Mouse (Mus musculus) midbrain, embryonic 11.5 days (tissue): ENCODE results near the gene Zbtb32. TPM values are rescaled to one million over a fixed set of nuclear protein-coding genes. Genes with fewer than 3 reads are reported as not detected.
A peak's percentile ranks its signal among the peaks of the same experiment; 100 is the strongest.

Source experiments
- ATAC-seq: fragments of 200-750 bp; cut with Nextera tagmentation; 2 replicates; pipeline ENCODE4 v1.8.0; 2017; ENCODE audit warnings: moderate TSS enrichment, moderate library complexity; ENCODE audit not compliant: low FRiP score
- DNase-seq: peaks from one replicate; pipeline ENCODE4 v3.0.0; 2015; ENCODE audit warnings: low spot score; ENCODE audit errors: missing footprints
- H3K27ac ChIP-seq: fragments of 300-500 bp; sonication (generic); 2 replicates; pipeline ENCODE4 v1.5.1; 2014; ENCODE audit warnings: low read depth, low read length
- H3K27me3 ChIP-seq: fragments of 300-500 bp; sonication (generic); 2 replicates; pipeline ENCODE4 v1.6.1; 2014; ENCODE audit warnings: mild to moderate bottlenecking, low read length, moderate library complexity, mixed read lengths; ENCODE audit not compliant: control insufficient read depth, insufficient read depth
- H3K36me3 ChIP-seq: fragments of 300-500 bp; sonication (generic); 2 replicates; pipeline ENCODE4 v1.6.1; 2014; ENCODE audit warnings: mild to moderate bottlenecking, low read length, moderate library complexity, mixed read lengths; ENCODE audit not compliant: control insufficient read depth, insufficient read depth
- H3K4me1 ChIP-seq: fragments of 300-500 bp; sonication (generic); 2 replicates; pipeline ENCODE4 v1.6.1; 2014; ENCODE audit warnings: low read length; ENCODE audit not compliant: control insufficient read depth, insufficient read depth
- H3K4me2 ChIP-seq: fragments of 300-500 bp; sonication (generic); 2 replicates; pipeline ENCODE4 v1.6.1; 2014; ENCODE audit warnings: mild to moderate bottlenecking, moderate library complexity
- H3K4me3 ChIP-seq: fragments of 300-500 bp; sonication (generic); 2 replicates; pipeline ENCODE4 v1.5.1; 2014; ENCODE audit warnings: low read depth, low read length
- H3K9ac ChIP-seq: fragments of 300-500 bp; sonication (generic); 2 replicates; pipeline ENCODE4 v1.6.1; 2014; ENCODE audit warnings: low read length
- H3K9me3 ChIP-seq: fragments of 300-500 bp; sonication (generic); 2 replicates; pipeline ENCODE4 v1.6.1; 2016; ENCODE audit warnings: low read length; ENCODE audit not compliant: control insufficient read depth
- WGBS: fragments of 180-500 bp; shearing (Covaris S2); extraction: QIAGEN DNeasy Blood & Tissue Kit; methylation state at CpG from one replicate; pipeline ENCODE4 v1.1.7; 2014; 5-methylcytosine and 5-hydroxymethylcytosine counted together
- polyA plus RNA-seq: library from polyadenylated mRNA; unstranded; fragments of >200 nt; fragmentation: Nextera tagmentation; extraction: Ambion mirVana; gene quantifications from 2 replicates; pipeline ENCODE4 v1.2.1, GENCODE M21; 2014

Zbtb32 gene
- polyA plus RNA-seq, 1 experiment from 2014 or later = 0.25 TPM

GRCm38 (mm10) chr7:30608476-30608875 is 9.8 kb upstream of the Zbtb32 start:
- no peaks in the 10 kb centered on the region for H3K27me3 ChIP-seq
- peak; percentile 47 for DNase-seq
- no peaks in the 10 kb centered on the region for H3K9me3 ChIP-seq
- H3K4me2 ChIP-seq = no peak overlapping the region
- H3K27ac ChIP-seq = no peak overlapping the region
- H3K36me3 ChIP-seq = no peaks in the 10 kb centered on the region
- no peak for ATAC-seq
- WGBS = 51% methylated on average over 16 of the region's 16 CpGs
- no peaks in the 10 kb centered on the region for H3K4me1 ChIP-seq
- H3K4me3 ChIP-seq = no peak overlapping the region
- no peak overlapping the region for H3K9ac ChIP-seq

DNA sequence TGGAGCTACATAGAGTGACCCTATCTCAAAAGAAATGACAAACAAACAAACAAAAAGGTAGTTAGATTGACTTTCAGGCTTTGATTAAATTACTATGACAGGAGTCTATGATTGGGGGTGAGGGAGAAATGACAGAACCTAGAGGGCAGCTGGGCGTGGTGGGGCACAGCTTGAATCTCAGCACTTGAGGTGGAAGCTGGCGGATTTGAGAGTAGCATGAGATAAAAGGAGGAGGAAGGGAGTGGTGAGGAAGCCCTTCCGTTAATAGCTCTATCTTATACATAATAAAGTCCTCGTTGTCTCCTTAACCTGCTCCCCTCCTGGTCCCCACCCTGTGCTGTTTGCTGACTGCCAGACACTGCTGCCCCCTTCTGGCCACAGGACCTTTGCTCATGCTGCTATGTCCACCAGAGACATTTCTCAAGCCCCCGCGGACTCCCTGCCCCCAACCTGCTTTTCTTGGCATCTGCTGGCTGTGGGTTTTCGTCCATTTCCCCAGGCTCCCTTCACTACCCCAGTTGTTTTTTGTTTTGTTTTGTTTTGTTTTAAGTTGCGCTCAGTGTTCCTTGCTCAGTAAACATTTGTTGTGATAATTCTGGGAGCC is 9.1 kb upstream of the Zbtb32 start:
- no peaks in the 10 kb centered on the region for H3K9me3 ChIP-seq
- H3K27ac ChIP-seq = no peak overlapping the region
- WGBS = 26% methylated on average over 8 of the region's 8 CpGs
- DNase-seq (peak; percentile 90), ATAC-seq (0 out of 2 replicates have a peak, but pooled peaks have one; percentile 35)
- no peaks in the 10 kb centered on the region for H3K36me3 ChIP-seq
- no peaks in the 10 kb centered on the region for H3K4me1 ChIP-seq
- no peak overlapping the region for H3K4me2 ChIP-seq
- no peaks in the 10 kb centered on the region for H3K27me3 ChIP-seq
- no peak overlapping the region for H3K9ac ChIP-seq
- H3K4me3 ChIP-seq = no peak overlapping the region

GRCm38 (mm10) chr7:30604944-30605343 is 6.2 kb upstream of the Zbtb32 start:
- Histone ChIP-seq H3K4me2 (no peak overlapping the region), H3K36me3 (no peaks in the 10 kb centered on the region), H3K9me3 (no peaks in the 10 kb centered on the region), H3K4me3 (no peak overlapping the region), H3K27ac (no peak overlapping the region), H3K4me1 (no peaks in the 10 kb centered on the region), H3K9ac (no peak overlapping the region), H3K27me3 (no peaks in the 10 kb centered on the region)
- ATAC-seq = no peak
- WGBS = 89% methylated on average over 8 of the region's 8 CpGs
- no peak for DNase-seq

- H3K4me3 ChIP-seq = no peak overlapping the region
- DNase-seq = no peak
- H3K36me3 ChIP-seq = no peaks in the 10 kb centered on the region
- no peak for ATAC-seq
- 64% methylated on average over 8 of the region's 8 CpGs for WGBS
- no peak overlapping the region for H3K4me2 ChIP-seq
- no peak overlapping the region for H3K27ac ChIP-seq
- H3K27me3 ChIP-seq = no peaks in the 10 kb centered on the region
- no peaks in the 10 kb centered on the region for H3K4me1 ChIP-seq
- no peak overlapping the region for H3K9ac ChIP-seq
- H3K9me3 ChIP-seq = no peaks in the 10 kb centered on the region
Observed at GRCm38 (mm10) chr7:30604424-30604823, 5.7 kb upstream of the Zbtb32 start.

DNA sequence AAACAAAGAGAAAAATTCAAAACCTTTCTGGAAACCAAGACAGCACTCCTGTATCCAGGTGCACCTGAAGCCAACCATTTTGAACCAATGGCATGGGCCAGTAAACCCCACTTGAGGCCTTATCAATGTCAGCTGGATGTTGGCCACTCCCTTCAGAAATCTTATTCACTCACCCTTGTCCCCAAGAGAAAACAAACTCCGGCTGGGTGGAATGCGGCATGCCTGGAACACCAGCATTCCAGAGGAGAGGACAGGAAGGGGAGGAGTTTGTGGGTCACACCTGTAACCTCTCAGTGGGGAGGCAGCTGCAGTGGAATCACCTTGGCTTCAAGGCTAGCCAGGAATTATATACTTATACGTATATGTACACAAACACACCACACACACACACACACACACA is 3.9 kb upstream of the Zbtb32 start:
- H3K4me1 ChIP-seq = no peaks in the 10 kb centered on the region
- no peaks in the 10 kb centered on the region for H3K9me3 ChIP-seq
- no peak overlapping the region for H3K4me2 ChIP-seq
- H3K4me3 ChIP-seq = no peak overlapping the region
- no peak overlapping the region for H3K9ac ChIP-seq
- no peak for ATAC-seq
- WGBS = 50% methylated on average over 3 of the region's 3 CpGs
- no peak overlapping the region for H3K27ac ChIP-seq
- H3K27me3 ChIP-seq = no peaks in the 10 kb centered on the region
- peak; percentile 19 for DNase-seq
- no peaks in the 10 kb centered on the region for H3K36me3 ChIP-seq

DNA sequence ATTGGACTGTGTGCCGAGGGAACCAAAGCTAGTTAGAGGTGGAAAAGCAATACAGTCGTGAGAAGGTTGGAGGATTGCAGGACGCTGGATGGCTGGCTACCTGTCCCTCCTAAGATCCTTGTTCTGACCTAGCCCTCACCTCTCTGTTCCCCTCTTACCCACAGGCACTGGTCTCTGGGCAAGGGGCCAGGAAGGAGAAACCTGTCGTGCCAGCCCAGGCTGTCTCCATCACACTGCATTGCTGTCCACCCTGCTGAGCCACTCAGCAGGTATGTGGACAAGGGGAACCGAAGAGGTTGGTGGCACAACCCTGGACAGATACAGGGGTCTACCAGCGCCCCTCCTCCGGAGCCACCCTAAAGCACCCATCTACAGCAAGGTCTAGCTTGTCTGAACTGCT is 1.9 kb upstream of the Zbtb32 start:
- Histone ChIP-seq H3K9ac (peak overlapping the region; percentile 22; the same call in 1 of the 2 replicates), H3K36me3 (no peaks in the 10 kb centered on the region), H3K4me3 (no peak overlapping the region), H3K4me1 (no peaks in the 10 kb centered on the region), H3K27me3 (no peaks in the 10 kb centered on the region), H3K27ac (no peak overlapping the region), H3K4me2 (no peak overlapping the region), H3K9me3 (no peaks in the 10 kb centered on the region)
- WGBS = 68% methylated on average over 7 of the region's 7 CpGs
- no peak for DNase-seq
- no peak for ATAC-seq

DNA sequence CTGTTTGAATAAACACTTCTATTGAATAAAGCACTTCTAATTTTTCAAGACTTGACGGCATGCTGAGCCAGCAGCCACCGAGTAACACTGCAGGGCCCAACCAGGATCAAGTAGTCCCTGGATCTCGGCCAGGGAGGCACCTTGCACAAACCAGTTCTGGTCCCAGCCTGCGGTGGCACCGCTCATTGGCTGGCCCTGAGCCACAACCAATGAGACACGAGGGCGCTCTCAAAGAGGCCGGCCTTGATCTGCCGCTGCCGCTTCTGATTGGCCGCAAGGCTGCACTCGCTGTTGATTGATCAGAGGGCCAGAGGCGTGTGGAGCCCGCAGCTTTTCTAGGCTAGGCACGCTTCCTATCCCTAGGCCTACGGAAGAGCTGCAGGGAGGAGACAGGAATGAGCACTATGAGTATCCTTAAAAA is 1.2 kb upstream of the Zbtb32 start:
- 2% methylated on average over 16 of the region's 16 CpGs for WGBS
- DNase-seq = peak; percentile 89
- H3K4me1 ChIP-seq = no peaks in the 10 kb centered on the region
- H3K9ac ChIP-seq = no peak overlapping the region
- no peak overlapping the region for H3K4me3 ChIP-seq
- H3K27me3 ChIP-seq = no peaks in the 10 kb centered on the region
- peak overlapping the region; percentile 15; the same call in 1 of the 2 replicates for H3K4me2 ChIP-seq
- ATAC-seq = peak; percentile 99
- no peak overlapping the region for H3K27ac ChIP-seq
- no peaks in the 10 kb centered on the region for H3K36me3 ChIP-seq
- H3K9me3 ChIP-seq = no peaks in the 10 kb centered on the region

GRCm38 (mm10) chr7:30596811-30597210 is 1.9 kb downstream of the Zbtb32 start:
- Histone ChIP-seq H3K27ac (no peak overlapping the region), H3K27me3 (no peaks in the 10 kb centered on the region), H3K9ac (no peak overlapping the region), H3K4me1 (no peaks in the 10 kb centered on the region), H3K4me2 (no peak overlapping the region), H3K36me3 (no peaks in the 10 kb centered on the region), H3K4me3 (no peak overlapping the region), H3K9me3 (no peaks in the 10 kb centered on the region)
- DNase-seq (peak; percentile 26), ATAC-seq (no peak)
- 80% methylated on average over 5 of the region's 5 CpGs for WGBS

DNA sequence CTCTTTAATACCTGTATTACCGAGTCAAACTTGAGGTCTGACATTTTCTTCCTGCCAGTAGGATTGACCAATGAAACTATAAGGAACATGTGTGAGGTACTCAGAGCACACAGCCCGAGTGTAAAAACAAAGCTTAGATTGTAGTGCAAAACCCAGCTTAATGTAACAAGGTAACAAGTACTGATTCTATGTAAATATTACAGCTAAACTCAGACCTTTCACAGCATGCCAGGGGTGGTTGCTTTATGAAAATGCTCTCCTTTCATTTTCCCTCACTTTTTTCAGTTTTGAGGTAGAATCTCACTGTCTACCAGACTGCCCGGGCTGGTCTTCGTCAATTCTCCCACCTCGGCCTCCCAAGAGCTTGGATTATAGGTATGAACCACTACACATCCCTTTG is 2.6 kb downstream of the Zbtb32 start:
- H3K9ac ChIP-seq = no peak overlapping the region
- no peak overlapping the region for H3K27ac ChIP-seq
- no peak overlapping the region for H3K4me2 ChIP-seq
- no peaks in the 10 kb centered on the region for H3K36me3 ChIP-seq
- H3K4me3 ChIP-seq = no peak overlapping the region
- H3K9me3 ChIP-seq = no peaks in the 10 kb centered on the region
- 85% methylated on average over 5 of the region's 5 CpGs for WGBS
- no peaks in the 10 kb centered on the region for H3K4me1 ChIP-seq
- ATAC-seq = no peak
- H3K27me3 ChIP-seq = no peaks in the 10 kb centered on the region
- no peak for DNase-seq
